Mouse (Mus musculus): Measurements from ENCODE around the gene Mylip. TPM values are rescaled to one million over a fixed set of nuclear protein-coding genes. Genes with fewer than 3 reads are reported as not detected.

Mylip gene
- polyA plus RNA-seq, 2 experiments = 10.9 to 29.6 TPM

DNA sequence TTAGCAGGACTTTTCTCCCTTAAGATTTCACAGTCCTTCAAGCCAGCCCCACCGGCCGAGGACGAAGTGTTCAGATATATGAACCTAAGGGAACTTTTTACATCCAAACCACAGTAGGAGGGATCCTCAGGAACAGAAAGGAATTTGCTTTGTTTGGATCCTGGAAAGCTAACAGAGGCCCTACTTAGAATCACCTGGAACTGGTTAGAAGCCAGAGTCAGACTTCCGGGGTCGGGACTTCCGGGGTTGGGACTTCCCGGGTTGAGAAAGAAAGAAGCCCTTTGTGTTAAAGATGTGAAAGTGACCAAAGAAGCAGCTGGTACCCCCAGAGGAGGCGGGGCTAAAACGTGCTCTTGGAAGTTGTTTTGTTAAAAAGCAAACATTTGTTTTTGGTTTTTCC is 24.5 kb downstream of the Mylip start:
- H3K4me2 ChIP-seq (replicated peaks; ENCODE audit: low read depth, low read length, severe bottlenecking) = no peak overlapping the region
- 0 out of 2 replicates have a peak overlapping the region, but pooled peaks have one; percentile 16 for H3K27ac ChIP-seq (replicated peaks; ENCODE audit: low read depth, low read length)
- no peaks in the 10 kb centered on the region for H3K27me3 ChIP-seq (ENCODE audit: control insufficient read depth, insufficient read depth, low read length)
- H3K4me1 ChIP-seq (ENCODE audit: control insufficient read depth, insufficient read depth, low read length) = peaks cover 20% of the 10 kb centered on the region
- 36% methylated on average over 9 of the region's 9 CpGs for WGBS
- H3K4me3 ChIP-seq (replicated peaks; ENCODE audit: low read length) = no peak overlapping the region
- no peak overlapping the region for H3K9ac ChIP-seq (ENCODE audit: low read depth, low read length, severe bottlenecking)
- ATAC-seq (ENCODE audit: low FRiP score, low read depth) (no peak), DNase-seq (ENCODE audit: low spot score) (no peak)
- no peak for TF ChIP-seq POLR2A (IDR thresholded peaks at IDR 0.05; ENCODE audit: borderline replicate concordance, extremely low read depth, insufficient read depth, insufficient read length)
- H3K9me3 ChIP-seq (ENCODE audit: control insufficient read depth, low read length) = 0 out of 2 replicates have a peak, but pooled peaks cover 3% of the 10 kb centered on the region
- H3K36me3 ChIP-seq (ENCODE audit: control insufficient read depth, insufficient read depth, low read length) = peaks cover 44% of the 10 kb centered on the region

DNA sequence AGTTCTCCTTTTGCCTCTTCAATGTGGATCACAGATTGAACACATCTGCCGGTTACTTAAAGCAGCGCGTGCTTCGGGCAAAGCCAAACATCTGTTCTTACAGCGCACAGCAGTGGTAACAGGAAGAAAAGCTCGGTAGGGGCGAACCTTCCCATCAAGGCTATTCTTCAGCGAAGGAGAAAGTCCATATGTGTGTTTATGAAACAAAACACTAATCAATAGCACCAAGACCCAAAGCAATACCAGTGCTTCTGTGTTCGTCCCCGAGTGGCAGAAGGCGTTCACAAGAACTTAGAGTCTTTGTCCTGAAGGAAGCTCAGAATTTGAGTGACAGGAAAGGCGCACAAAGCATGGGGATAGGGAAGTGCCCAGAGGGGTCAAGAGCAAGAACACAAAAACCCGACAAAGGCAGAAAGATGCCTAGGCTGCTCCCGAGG is 27.1 kb downstream of the Mylip start:
- H3K9ac ChIP-seq (ENCODE audit: low read depth, low read length, severe bottlenecking) = no peak overlapping the region
- H3K9me3 ChIP-seq (ENCODE audit: control insufficient read depth, low read length) = 0 out of 2 replicates have a peak, but pooled peaks cover 3% of the 10 kb centered on the region
- H3K27me3 ChIP-seq (ENCODE audit: control insufficient read depth, insufficient read depth, low read length) = no peaks in the 10 kb centered on the region
- ATAC-seq (ENCODE audit: low FRiP score, low read depth) = no peak; the same call in 1 of the 2 replicates
- WGBS = 17% methylated on average over 14 of the region's 14 CpGs
- no peak for TF ChIP-seq POLR2A (IDR thresholded peaks at IDR 0.05; ENCODE audit: borderline replicate concordance, extremely low read depth, insufficient read depth, insufficient read length)
- no peak overlapping the region for H3K27ac ChIP-seq (replicated peaks; ENCODE audit: low read depth, low read length)
- no peak overlapping the region for H3K4me3 ChIP-seq (replicated peaks; ENCODE audit: low read length)
- H3K36me3 ChIP-seq (ENCODE audit: control insufficient read depth, insufficient read depth, low read length) = peaks cover 19% of the 10 kb centered on the region
- peak overlapping the region; percentile 14; the same call in 1 of the 2 replicates for H3K4me2 ChIP-seq (replicated peaks; ENCODE audit: low read depth, low read length, severe bottlenecking)
- peak; percentile 74 for DNase-seq (ENCODE audit: low spot score)
- peaks cover 20% of the 10 kb centered on the region for H3K4me1 ChIP-seq (ENCODE audit: control insufficient read depth, insufficient read depth, low read length)

DNA sequence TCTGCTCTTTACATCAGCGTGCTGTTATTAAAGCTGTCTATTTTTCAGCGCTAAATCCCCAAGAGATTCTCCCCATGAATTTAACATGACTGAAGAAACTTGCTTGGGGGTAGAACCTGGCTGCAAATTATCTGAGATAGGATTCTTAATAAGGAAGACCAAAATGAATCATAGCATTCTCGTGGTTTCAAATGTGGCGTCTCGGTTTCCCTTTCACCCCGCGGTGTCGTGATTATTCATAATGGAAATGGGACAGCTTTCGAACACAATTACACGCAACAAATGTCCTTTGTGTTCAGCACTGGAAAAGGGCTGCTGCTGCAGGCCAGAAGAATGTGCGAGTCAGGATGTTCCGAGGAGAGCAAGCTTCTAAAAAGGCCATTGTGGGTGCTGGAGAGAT is 29.4 kb downstream of the Mylip start:
- ATAC-seq (ENCODE audit: low FRiP score, low read depth) = no peak
- WGBS = 79% methylated on average over 12 of the region's 12 CpGs
- no peak overlapping the region for H3K4me3 ChIP-seq (replicated peaks; ENCODE audit: low read length)
- DNase-seq (ENCODE audit: low spot score) = no peak
- H3K9me3 ChIP-seq (ENCODE audit: control insufficient read depth, low read length) = no peaks in the 10 kb centered on the region
- no peak overlapping the region for H3K9ac ChIP-seq (ENCODE audit: low read depth, low read length, severe bottlenecking)
- peaks cover 16% of the 10 kb centered on the region for H3K4me1 ChIP-seq (ENCODE audit: control insufficient read depth, insufficient read depth, low read length)
- H3K27ac ChIP-seq (replicated peaks; ENCODE audit: low read depth, low read length) = no peak overlapping the region
- no peaks in the 10 kb centered on the region for H3K36me3 ChIP-seq (ENCODE audit: control insufficient read depth, insufficient read depth, low read length)
- no peak overlapping the region for H3K4me2 ChIP-seq (replicated peaks; ENCODE audit: low read depth, low read length, severe bottlenecking)
- no peak for TF ChIP-seq POLR2A (IDR thresholded peaks at IDR 0.05; ENCODE audit: borderline replicate concordance, extremely low read depth, insufficient read depth, insufficient read length)
- H3K27me3 ChIP-seq (ENCODE audit: control insufficient read depth, insufficient read depth, low read length) = no peaks in the 10 kb centered on the region

DNA sequence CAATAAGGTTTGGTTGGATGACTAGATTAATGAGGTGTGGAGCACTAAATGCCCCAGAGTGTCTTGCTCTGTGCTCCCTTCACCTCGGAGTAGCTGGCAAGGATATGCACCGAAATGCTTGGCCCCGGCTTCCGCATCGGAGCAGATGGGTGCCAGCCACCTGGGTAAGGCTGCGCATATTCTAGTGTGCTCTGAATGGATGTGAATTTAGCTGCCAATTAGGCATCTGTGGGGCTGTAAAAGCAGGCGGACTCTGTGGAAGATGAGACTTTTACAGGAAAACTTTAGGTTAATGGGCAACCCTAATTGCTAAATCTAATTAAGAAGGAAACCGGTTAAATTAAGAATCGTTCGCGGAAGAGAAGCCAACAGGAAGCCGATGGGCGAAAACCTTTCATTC is 32.7 kb downstream of the Mylip start:
- Histone ChIP-seq H3K4me3 (replicated peaks; ENCODE audit: low read length) (no peak overlapping the region), H3K36me3 (ENCODE audit: control insufficient read depth, insufficient read depth, low read length) (no peaks in the 10 kb centered on the region), H3K4me2 (replicated peaks; ENCODE audit: low read depth, low read length, severe bottlenecking) (no peak overlapping the region), H3K9me3 (ENCODE audit: control insufficient read depth, low read length) (no peaks in the 10 kb centered on the region), H3K27ac (replicated peaks; ENCODE audit: low read depth, low read length) (no peak overlapping the region), H3K9ac (ENCODE audit: low read depth, low read length, severe bottlenecking) (no peak overlapping the region), H3K27me3 (ENCODE audit: control insufficient read depth, insufficient read depth, low read length) (no peaks in the 10 kb centered on the region), H3K4me1 (ENCODE audit: control insufficient read depth, insufficient read depth, low read length) (no peaks in the 10 kb centered on the region)
- ATAC-seq (ENCODE audit: low FRiP score, low read depth) (no peak), DNase-seq (ENCODE audit: low spot score) (no peak)
- 49% methylated on average over 13 of the region's 13 CpGs for WGBS
- no peak for TF ChIP-seq POLR2A (IDR thresholded peaks at IDR 0.05; ENCODE audit: borderline replicate concordance, extremely low read depth, insufficient read depth, insufficient read length)

DNA sequence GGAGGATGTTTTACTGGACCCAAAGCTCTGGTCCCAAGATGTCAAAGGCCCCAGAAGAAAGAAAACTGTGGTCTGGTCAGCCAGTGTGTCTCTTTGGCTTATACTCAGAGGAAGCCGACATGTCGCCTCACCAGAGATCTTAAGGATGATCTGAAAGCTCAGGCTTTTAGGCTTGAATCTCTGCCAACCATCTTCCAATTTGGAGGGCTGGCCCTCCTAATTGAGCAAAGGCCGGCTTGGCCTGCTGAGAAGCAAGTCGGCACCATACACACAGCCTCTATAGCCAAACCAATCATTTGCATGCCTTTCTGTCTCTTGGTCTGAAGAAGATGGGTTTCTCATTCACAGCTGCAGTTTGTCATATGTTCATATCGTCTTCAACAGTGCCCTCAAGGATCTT is 33.2 kb downstream of the Mylip start:
- no peak for TF ChIP-seq POLR2A (IDR thresholded peaks at IDR 0.05; ENCODE audit: borderline replicate concordance, extremely low read depth, insufficient read depth, insufficient read length)
- Histone ChIP-seq H3K36me3 (ENCODE audit: control insufficient read depth, insufficient read depth, low read length) (no peaks in the 10 kb centered on the region), H3K9ac (ENCODE audit: low read depth, low read length, severe bottlenecking) (no peak overlapping the region), H3K9me3 (ENCODE audit: control insufficient read depth, low read length) (no peaks in the 10 kb centered on the region), H3K27me3 (ENCODE audit: control insufficient read depth, insufficient read depth, low read length) (no peaks in the 10 kb centered on the region), H3K4me3 (replicated peaks; ENCODE audit: low read length) (no peak overlapping the region), H3K4me2 (replicated peaks; ENCODE audit: low read depth, low read length, severe bottlenecking) (no peak overlapping the region), H3K4me1 (ENCODE audit: control insufficient read depth, insufficient read depth, low read length) (no peaks in the 10 kb centered on the region), H3K27ac (replicated peaks; ENCODE audit: low read depth, low read length) (no peak overlapping the region)
- 52% methylated on average over 5 of the region's 5 CpGs for WGBS
- no peak for DNase-seq (ENCODE audit: low spot score)
- no peak for ATAC-seq (ENCODE audit: low FRiP score, low read depth)

DNA sequence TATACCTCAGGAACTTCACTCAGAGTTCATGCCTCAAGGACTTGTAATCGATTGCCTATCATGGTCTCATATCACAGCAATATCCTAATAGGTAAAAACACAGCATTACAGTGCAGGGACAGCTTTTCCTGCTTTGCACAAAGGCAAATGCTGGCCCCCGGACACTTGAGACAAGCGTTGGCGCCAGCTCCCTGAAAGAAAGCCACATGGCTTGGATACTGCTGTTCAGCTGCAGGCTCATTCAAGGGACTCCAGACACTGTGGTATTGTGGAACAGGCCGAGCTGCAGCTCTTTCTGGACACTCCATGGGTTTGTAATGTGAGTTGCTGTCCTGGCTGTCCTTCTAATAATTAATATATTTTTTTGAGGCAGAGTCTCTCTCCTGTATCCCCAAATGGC is 34.4 kb downstream of the Mylip start:
- no peak for DNase-seq (ENCODE audit: low spot score)
- H3K9ac ChIP-seq (ENCODE audit: low read depth, low read length, severe bottlenecking) = no peak overlapping the region
- TF ChIP-seq POLR2A (IDR thresholded peaks at IDR 0.05; ENCODE audit: borderline replicate concordance, extremely low read depth, insufficient read depth, insufficient read length) = no peak
- H3K4me1 ChIP-seq (ENCODE audit: control insufficient read depth, insufficient read depth, low read length) = peaks cover 2% of the 10 kb centered on the region
- H3K4me2 ChIP-seq (replicated peaks; ENCODE audit: low read depth, low read length, severe bottlenecking) = no peak overlapping the region
- no peak for ATAC-seq (ENCODE audit: low FRiP score, low read depth)
- 83% methylated on average over 5 of the region's 5 CpGs for WGBS
- no peaks in the 10 kb centered on the region for H3K27me3 ChIP-seq (ENCODE audit: control insufficient read depth, insufficient read depth, low read length)
- no peak overlapping the region for H3K4me3 ChIP-seq (replicated peaks; ENCODE audit: low read length)
- no peaks in the 10 kb centered on the region for H3K36me3 ChIP-seq (ENCODE audit: control insufficient read depth, insufficient read depth, low read length)
- no peak overlapping the region for H3K27ac ChIP-seq (replicated peaks; ENCODE audit: low read depth, low read length)
- H3K9me3 ChIP-seq (ENCODE audit: control insufficient read depth, low read length) = no peaks in the 10 kb centered on the region

Measured in limb, embryonic 14.5 days (tissue).